Mouse (Mus musculus) testis, adult 2 months (tissue): ENCODE measurements at regions not wholly inside any gene's neighbourhood (a gene's known extent, or its start where the extent isn't known, plus 50 kb on each side); places are given as distances from the start of the nearest gene placed in this dataset.

Experiments
- CTCF ChIP-seq: fragments of 200-500 bp; IDR thresholded peaks from 2 replicates; pipeline ENCODE4 v1.5.1; 2012; ENCODE audit warnings: low read depth, mild to moderate bottlenecking, inconsistent platforms, low read length, moderate library complexity; ENCODE audit not compliant: control insufficient read depth, insufficient read depth, insufficient replicate concordance
- POLR2A ChIP-seq: fragments of 200-500 bp; IDR thresholded peaks from 2 replicates; pipeline ENCODE4 v1.6.1; 2012; ENCODE audit warnings: low read depth, mild to moderate bottlenecking, inconsistent platforms, low read length, moderate library complexity; ENCODE audit not compliant: control insufficient read depth

DNA sequence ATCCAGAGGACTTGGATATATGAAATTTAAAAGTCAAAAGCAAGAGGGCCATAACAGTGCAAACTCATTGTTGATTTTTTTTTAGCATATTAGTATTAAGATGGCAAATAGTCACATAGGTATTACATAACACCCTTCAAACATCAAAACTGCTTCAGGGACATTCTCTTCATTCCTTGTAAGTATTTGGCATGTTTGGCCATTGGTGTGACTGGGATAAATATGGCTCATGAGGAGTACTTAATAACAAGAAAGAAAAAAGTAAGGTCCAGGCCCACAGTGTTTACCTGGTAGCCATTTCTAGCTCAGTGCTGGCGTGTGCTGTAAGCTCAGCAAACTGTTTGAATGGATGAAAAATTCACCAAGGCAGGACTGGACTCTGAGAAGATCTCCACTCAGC is 67.4 kb upstream of the Abca1 start:
- TF ChIP-seq CTCF (no peak), POLR2A (no peak)
